ENCODE assay signal across 19 mouse cellular contexts in the genomic region with DNA sequence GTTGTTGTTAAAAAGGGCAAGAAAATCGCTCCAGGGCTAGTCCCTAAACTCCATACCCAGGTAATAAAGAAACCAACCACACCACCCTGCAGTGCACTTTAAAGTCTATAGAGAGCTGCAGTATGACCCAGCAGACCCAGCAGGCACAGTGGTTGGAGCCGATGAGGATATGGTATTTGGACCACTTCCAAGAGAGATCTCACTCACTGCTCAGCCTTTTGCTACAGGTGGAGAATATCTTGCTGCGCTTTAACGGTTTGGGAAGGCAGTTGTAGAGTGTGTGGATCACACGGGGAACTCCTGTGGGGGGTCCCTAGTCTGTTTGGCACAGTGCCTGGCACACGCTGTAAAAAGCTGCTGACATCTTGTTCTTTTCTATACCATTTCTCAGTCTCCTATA.
DNase-seq lines count a peak whose midpoint lies in the region; ATAC-seq lines count a peak whose summit lies in the region.
"Had no signal": no experiment of that assay in that cellular context is flagged by ENCODE, and none has a peak within 500 bp of the region (broad histone marks: within the 10 kb centered on the region; RNA-seq: fewer than 3 reads in every experiment).

No protein-coding gene starts in this region.

- no peaks in the 10 kb centered on the region for H3K36me3 ChIP-seq in heart, embryonic 12.5 days
- H3K36me3 ChIP-seq in lung, embryonic 16.5 days (ENCODE audit: control insufficient read depth, insufficient read depth, low read length), result no peaks in the 10 kb centered on the region
- no peaks in the 10 kb centered on the region for H3K36me3 ChIP-seq in limb, embryonic 13.5 days
- H3K36me3 ChIP-seq: hindbrain, embryonic 15.5 days; kidney, embryonic 15.5 days; midbrain, embryonic 13.5 days had no signal

- H3K9ac ChIP-seq in heart, embryonic 12.5 days, result no peak overlapping the region
- H3K9ac ChIP-seq in lung, embryonic 16.5 days (ENCODE audit: low read length), result no peak overlapping the region
- no peak overlapping the region for H3K9ac ChIP-seq in limb, embryonic 13.5 days
- H3K9ac ChIP-seq: hindbrain, embryonic 15.5 days; kidney, embryonic 15.5 days; midbrain, embryonic 13.5 days had no signal

- H3K4me1 ChIP-seq in heart, embryonic 12.5 days (replicated peaks), result peaks cover 42% of the 10 kb centered on the region
- H3K4me1 ChIP-seq in lung, embryonic 16.5 days (replicated peaks; ENCODE audit: control insufficient read depth, insufficient read depth, low read length), result peaks cover 37% of the 10 kb centered on the region
- H3K4me1 ChIP-seq in limb, embryonic 13.5 days, result peaks cover 52% of the 10 kb centered on the region

- H3K27ac ChIP-seq in heart, embryonic 12.5 days (ENCODE audit: poor library complexity, severe bottlenecking), result peak overlapping the region; percentile 6; the same call in 1 of the 2 replicates
- H3K27ac ChIP-seq in lung, embryonic 16.5 days (ENCODE audit: low read length), result peak overlapping the region; percentile 70
- H3K27ac ChIP-seq in limb, embryonic 13.5 days, result no peak overlapping the region
- H3K27ac ChIP-seq: hindbrain, embryonic 15.5 days; macrophage; midbrain, embryonic 13.5 days had no signal

- 24% methylated on average over 6 of the region's 6 CpGs for WGBS in heart, embryonic 12.5 days
- WGBS in lung, embryonic 16.5 days, result 13% methylated on average over 6 of the region's 6 CpGs
- WGBS in limb, embryonic 13.5 days, result 13% methylated on average over 6 of the region's 6 CpGs

- ATAC-seq in heart, embryonic 12.5 days (ENCODE audit: insufficient number of reproducible peaks, low FRiP score), result no peak
- peak; percentile 63 for ATAC-seq in lung, embryonic 16.5 days (ENCODE audit: low read depth)
- 0 out of 4 replicates have a peak, but pooled peaks have one; percentile 32 for ATAC-seq in hematopoietic stem cell, adult 5-6 weeks (replicated peaks in 1 of 2; ENCODE audit: insufficient read depth in 1 of 2, low FRiP score in 2 of 2, low TSS enrichment in 1 of 2, low read depth in 1 of 2, poor library complexity in 2 of 2, severe bottlenecking in 2 of 2)
- peak; percentile 57 for ATAC-seq in limb, embryonic 13.5 days (ENCODE audit: low FRiP score, low read depth)
- ATAC-seq: CD4-positive, CD25-positive, alpha-beta regulatory T cell, adult 4 months; midbrain, embryonic 13.5 days had no signal

- DNase-seq in heart, postnatal 36 days, result no peak
- DNase-seq in lung, postnatal 25 days (ENCODE audit: low spot score), result no peak
- DNase-seq in spleen, postnatal 36 days (ENCODE audit: low spot score in 2 of 2), result no peak
- DNase-seq: adrenal gland, postnatal 25 days; cerebellum, postnatal 10 days; embryo, embryonic 11 days; gastrocnemius, postnatal 14 days; right cerebral cortex, postnatal 14 days; thymus, adult 2 months had no signal

- no peaks in the 10 kb centered on the region for H3K9me3 ChIP-seq in heart, embryonic 12.5 days (replicated peaks)
- no peaks in the 10 kb centered on the region for H3K9me3 ChIP-seq in lung, embryonic 16.5 days (ENCODE audit: control insufficient read depth, low read length)
- H3K9me3 ChIP-seq in limb, embryonic 13.5 days, result no peaks in the 10 kb centered on the region
- H3K9me3 ChIP-seq: hindbrain, embryonic 15.5 days; kidney, embryonic 15.5 days; midbrain, embryonic 13.5 days had no signal

- H3K27me3 ChIP-seq in heart, embryonic 12.5 days (replicated peaks), result no peaks in the 10 kb centered on the region
- no peaks in the 10 kb centered on the region for H3K27me3 ChIP-seq in lung, embryonic 16.5 days (ENCODE audit: control insufficient read depth, insufficient read depth, low read depth, low read length)
- peaks cover 8% of the 10 kb centered on the region; the same call in 1 of the 2 replicates for H3K27me3 ChIP-seq in limb, embryonic 13.5 days
- H3K27me3 ChIP-seq: hindbrain, embryonic 15.5 days; kidney, embryonic 15.5 days had no signal

- intact Hi-C loops in heart, postnatal 36 days (cut with DNase I), result no loop called here

- no peak overlapping the region for H3K4me3 ChIP-seq in heart, embryonic 12.5 days
- no peak overlapping the region for H3K4me3 ChIP-seq in lung, embryonic 16.5 days (ENCODE audit: low read length)
- H3K4me3 ChIP-seq in limb, embryonic 13.5 days, result no peak overlapping the region
- H3K4me3 ChIP-seq: hindbrain, embryonic 15.5 days; kidney, embryonic 15.5 days; midbrain, embryonic 13.5 days; myocyte had no signal

- no peak overlapping the region for H3K4me2 ChIP-seq in heart, embryonic 12.5 days
- peak overlapping the region; percentile 33 for H3K4me2 ChIP-seq in lung, embryonic 16.5 days (ENCODE audit: low read depth, low read length)
- peak overlapping the region; percentile 19; the same call in 1 of the 2 replicates for H3K4me2 ChIP-seq in limb, embryonic 13.5 days (replicated peaks)
- H3K4me2 ChIP-seq: hindbrain, embryonic 15.5 days; midbrain, embryonic 13.5 days had no signal
